Mouse (Mus musculus) left cerebral cortex, adult 9 months (tissue): ENCODE results near the gene Rlbp1.

Experiments used
- DNase-seq, 2 experiments: peaks; one replicate each; pipeline ENCODE4 v3.0.0; 2022; ENCODE audit warnings: low spot score in 2 of 2

Gene Rlbp1

DNA sequence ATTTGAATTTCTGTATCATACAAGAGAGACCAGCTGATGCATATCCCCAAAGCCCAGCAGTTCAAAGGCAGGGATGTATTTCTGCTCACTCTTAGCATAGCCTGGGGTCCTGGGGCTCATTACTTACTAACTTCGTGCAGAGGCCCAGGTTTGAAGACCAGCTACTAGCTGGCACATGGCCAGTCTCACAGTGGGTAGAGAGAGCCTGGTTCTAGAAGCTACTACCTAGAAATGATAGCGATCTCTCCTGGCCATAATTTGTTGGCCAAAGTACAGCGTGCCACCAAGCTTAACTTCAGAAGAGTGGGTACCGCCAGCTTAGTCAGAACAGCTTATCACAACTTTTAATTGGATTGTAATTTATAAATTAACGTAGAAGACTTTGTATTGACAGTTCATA lies 58.1 kb downstream of the Rlbp1 start:
- DNase-seq = no peak
